Mouse (Mus musculus) hindlimb bud, embryonic 11.5 days (tissue): ENCODE measurements around the gene Dirc2.
A peak's percentile ranks its signal among the peaks of the same experiment; 100 is the strongest.

Experiments
- DNase-seq: peaks from one replicate; pipeline ENCODE4 v3.0.0-alpha.2; 2012; ENCODE audit warnings: low read depth, low spot score; ENCODE audit errors: extremely low spot score

Gene Dirc2

DNA sequence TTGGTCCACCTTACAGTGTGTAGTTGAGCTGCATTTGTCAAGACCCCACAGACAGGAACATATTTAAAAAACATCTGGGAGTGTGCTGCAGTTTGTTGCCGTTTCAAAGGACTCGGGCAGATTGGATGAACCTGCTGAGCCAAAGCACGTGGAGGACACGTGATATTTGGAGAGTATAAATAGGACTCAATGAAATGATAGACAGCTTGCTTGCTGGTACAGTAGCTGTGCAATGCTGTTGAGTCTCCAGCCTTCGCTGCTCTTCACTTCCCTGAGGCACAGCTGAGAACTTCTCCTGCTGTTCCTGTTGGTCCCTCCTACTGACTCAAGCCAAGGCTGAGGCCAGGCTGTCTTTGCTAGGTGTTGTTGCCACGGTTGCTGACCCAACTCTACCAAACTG lies 28.2 kb downstream of the Dirc2 start:
- no peak for DNase-seq

DNA sequence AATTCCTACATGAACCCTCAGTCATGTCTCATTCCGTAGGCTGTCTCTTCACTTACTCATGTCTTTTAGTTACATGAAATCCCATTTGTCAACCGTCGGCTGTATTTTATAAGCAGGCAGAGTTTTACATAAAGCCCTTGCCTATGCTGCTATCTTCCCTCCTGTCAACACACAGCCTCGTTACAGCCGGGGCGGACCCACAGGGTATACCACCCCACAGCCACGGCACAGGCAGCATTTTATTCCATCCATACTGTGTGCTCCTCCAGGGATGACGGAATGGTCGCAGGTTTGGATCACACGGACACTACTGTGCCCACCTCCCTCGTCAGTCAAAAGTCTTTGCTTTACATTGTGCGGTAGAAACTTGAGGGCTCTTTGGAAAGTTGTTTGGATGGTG lies 28.8 kb downstream of the Dirc2 start:
- DNase-seq = no peak

DNA sequence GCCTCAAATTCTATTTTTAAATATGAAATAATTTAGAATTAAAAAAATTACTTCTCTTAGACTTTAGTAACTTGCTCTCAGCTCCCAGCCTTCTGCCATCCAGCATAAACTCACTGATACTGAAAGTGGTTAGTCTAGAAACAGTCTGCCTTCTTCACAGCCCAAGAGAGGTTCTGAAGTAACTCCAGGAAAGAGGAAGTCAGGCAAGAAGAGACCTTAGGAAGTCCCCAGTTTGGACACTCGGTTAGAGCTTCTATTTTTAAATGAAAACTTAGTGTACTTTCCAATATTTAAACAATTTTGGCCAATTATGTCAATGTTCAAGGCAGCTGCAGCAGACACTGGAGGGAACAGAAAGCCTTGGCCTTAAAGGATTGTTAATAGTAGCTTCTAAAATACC lies 29.6 kb downstream of the Dirc2 start:
- no peak for DNase-seq

DNA sequence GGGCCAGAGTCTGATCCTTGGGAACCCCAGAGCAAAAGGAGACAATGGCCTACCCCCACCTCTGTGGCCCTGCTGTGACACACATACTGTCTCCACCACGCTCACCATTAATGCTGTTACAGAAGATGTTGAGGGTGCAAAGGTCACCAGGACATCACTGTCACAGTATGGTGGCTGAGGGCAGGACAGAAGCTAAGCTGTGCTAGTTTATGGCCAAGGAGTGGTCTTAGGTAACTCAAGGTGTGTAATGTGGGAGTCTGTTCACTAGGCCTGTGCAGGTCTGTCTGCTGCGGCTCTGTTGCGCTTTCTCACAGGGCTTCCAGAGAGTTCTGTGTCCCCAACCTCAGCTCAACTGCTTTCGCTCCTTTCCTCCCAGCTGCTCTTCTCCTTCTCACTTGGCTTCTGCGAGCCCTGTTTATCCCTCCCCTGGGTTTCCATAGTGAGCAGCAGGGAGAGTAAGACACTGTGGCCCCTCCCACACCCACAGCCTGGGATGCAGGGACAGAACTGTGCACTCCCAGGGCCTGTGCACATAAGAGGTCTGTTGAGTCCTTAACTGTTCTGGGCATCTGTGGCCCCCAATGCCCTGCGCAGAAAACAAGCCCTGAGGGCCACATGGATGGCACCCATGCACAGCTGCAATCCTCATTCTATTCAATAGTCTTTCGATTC lies 30.9 kb downstream of the Dirc2 start:
- DNase-seq = no peak

DNA sequence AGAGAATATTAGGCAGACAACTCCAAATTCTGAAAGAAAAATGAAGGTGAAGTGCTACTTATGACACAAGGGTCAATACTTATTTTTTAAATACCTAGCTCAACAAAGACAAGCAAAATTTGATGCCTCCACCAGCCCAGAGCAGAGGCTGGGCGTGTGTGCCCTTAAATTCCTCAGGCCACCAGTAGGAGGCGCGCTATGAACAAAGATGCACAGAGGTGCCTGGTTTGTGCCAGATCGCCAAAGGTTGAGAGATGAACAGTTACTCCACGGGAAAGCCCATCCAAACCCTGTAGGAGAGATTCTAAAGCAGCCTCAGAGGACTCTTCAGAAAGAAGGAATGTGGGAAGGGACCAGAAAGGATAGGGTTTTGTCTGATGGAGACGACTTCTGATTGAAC lies 35.1 kb downstream of the Dirc2 start:
- peak; percentile 26 for DNase-seq

DNA sequence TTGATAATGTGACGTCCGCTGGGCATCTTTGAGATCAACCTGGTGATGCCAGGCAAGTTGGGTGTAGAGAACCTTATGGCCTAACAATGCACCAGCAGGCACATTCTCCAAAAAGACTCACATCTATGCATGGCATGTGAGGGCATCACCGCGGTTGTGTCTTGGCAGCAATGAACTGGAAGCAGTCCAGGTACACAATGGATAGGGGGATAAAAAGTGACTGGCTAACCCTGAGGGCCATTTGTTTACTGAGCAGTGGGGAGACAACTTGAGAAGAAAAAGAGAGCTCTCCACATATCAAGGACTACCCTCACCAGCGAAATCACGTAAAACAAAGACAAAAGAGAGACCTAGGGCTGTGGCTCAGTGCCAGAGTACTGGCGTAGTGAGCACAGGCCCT lies 37.1 kb downstream of the Dirc2 start:
- no peak for DNase-seq

DNA sequence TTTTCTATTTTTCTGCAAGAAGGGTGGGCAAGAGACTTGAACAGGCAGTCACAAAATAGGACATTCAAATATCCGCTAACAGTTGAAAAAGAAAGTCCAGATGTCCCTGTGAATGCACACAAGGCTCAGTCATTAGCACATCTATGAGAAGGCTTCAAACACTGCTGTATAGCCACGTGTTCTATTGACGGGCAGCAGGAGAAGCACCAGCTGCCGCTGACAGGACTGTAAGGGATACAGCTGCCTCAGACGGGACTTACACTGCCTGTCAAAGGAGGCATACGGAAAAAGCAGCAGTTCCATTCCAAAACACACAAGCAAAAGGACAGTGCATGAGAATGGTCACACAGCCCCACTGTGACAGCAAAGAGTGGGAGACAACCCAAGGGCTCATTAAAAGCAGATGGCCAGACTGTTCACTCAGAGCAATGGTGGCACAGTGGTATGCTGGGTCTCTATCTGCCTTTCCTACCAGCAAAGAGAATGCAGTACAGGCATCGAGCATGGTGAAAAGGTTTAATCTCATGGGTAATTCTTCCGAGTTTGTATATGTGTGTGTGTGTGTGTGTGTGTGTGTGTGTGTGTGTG lies 39.9 kb downstream of the Dirc2 start:
- DNase-seq = no peak

DNA sequence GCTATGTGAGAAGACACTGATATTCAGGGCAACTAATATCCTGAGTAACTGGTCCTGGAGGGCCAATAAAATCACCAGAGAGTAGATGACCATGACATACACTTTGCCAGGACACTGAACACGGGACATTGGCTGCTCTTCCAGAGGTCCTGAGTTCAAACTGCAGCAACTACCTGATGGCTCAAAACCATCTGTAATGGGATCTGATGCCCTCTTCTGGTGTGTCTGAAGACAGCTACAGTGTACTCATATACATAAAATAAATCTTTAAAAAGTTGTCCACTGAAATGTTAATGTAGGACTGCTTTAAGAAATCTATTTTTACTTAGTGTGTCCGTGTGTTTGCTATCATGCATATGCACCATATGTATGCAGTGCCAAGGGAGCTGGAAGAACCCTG lies 42.6 kb downstream of the Dirc2 start:
- DNase-seq = no peak

DNA sequence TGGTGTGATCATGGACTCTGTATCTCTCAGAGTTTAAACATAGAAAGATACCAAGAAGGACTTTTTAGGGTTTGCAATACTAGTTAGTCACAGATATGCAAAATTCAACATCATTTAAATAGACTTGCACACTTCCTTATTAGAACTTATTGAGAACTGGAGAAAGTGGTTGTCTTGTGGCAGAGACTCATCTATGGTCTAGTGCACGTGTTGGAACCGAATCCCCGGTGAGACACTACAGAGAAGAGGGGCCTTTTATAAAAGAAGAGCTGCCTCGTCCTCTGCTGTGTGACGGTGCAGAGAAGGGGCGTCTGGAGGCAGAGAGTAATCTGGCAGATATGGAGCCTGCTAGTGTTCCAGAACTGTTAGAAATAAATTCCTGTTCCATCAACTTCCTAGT lies 44.6 kb downstream of the Dirc2 start:
- no peak for DNase-seq

DNA sequence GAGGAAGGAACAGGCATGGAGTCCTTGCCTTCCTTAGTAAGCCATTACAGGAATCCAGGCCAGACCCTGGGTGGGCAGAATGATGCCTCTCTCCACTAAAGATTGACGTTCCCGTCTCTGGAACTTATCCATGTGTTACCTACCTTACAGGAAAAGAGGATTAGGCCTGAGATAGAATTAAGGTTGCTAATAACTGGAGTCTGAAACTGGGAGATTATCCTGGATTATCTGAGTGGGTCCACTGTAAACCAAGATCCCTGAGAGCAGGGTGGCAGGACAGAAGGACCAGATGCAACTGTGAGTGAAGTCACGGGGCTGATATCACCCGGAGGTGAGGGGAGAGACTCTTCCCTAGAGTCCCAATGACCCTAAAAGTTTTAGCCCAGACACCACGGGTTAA lies 51.4 kb downstream of the Dirc2 start:
- no peak for DNase-seq

DNA sequence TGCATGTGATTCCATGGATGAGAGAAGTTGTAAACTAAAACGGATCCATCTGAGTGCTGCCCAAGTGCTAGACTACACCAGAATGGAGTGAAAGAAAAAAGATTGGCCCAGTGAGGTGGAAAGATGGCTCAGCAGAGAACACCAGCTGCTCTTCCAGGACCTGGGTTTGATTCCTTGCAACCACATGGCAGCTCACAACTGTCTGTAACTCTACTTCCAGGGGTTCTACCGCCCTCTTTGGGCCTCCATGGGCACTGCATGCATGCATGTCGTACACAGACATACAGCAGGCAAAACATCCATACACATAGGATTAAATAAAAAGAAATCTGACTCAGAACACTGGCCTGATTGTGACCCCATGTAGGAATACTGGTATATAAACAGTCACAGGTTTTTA lies 52.9 kb downstream of the Dirc2 start:
- no peak for DNase-seq

DNA sequence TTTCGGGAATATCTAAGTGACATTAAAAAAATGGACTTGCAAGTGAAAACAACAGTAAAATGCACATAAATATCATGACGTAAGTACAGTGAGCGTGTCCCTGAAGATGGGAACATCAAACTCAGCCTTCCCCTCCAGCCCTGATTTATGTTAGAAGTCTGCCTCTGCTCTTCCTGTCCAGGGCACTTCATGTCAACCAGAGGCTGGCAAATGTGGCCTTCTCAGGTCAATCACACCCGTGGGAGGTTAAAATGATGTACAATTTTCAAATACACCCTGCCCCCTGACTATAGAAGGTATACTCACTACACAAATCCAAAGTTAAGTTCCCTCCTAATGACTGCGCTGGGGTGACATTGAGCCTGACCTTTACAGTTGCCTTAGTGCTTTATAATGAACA lies 53.4 kb downstream of the Dirc2 start:
- no peak for DNase-seq

DNA sequence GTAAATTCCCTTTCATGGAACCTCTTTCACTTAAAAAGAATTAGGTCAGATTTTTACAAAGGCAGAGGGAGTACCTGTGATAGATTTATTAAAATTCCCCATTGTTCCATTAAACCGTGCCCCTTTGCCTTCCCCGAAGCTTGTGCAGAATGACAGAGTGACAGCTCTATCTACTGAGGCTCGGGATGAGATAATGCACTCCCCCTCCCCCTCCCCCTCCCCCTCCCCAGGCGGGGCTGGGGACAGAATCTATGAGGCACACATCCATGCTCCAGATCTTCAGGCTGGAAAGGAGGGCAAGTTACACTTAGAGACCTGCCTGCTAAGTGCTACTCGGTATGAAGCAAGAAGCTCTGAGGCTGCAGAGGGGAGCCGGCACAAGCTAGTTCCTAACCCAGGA lies 53.8 kb downstream of the Dirc2 start:
- no peak for DNase-seq

DNA sequence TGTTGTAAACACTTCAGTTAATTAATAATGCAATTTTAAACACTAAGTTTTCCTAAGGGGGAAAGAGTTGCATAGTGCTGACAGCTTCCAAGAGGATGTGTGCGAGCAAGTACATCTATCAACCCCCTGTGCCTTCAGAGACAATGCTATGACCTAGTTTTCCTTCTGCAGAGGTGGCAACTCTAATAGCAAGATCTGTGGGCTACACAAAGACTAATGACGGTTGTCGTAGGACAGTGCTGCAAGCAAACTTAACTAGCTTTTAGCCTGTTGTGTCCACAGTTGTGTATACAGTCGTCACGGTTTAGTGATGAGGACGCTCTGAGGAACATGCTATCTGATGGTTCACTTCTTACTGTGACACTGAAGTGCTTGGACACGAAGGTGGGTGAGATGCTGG lies 54.5 kb downstream of the Dirc2 start:
- DNase-seq = no peak

DNA sequence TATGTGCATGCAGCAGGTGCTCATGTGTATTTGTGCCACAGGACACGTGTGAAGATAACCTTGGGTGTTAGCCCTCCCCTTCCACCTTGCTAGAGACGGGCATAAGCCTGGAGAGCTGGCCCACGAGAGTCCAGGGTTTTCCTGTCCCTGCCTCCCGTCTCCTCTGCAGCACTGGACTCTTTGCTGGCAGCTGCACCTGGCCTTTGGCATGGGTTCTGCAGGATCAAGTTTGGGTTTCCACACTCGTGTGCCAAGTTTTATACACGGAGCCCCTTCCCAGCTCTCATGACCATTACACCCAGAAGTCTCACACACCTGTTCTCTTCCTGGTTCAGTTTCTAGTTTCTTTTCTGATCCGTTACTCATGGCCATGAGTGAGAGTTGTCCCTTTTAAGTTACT lies 55.5 kb downstream of the Dirc2 start:
- no peak for DNase-seq

DNA sequence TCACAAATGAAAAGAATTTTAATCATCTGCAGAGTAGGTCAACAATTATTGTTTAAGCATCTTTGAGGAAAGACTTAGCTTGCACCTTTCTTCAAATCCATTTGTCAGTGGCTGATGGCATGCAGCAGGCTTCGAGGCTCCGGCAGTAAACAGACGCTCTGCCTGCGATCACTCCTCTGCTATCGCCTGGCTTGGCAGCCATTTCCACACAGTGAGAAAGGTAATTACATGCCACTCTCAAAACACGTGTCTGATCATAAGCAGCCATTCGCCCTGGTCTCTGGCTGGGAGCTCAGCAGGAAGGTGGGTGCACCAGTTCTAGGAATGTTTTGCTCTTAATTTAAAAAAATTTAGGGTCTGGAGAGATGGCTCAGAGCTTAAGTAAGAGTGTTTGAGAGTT lies 58.2 kb downstream of the Dirc2 start:
- DNase-seq = no peak

DNA sequence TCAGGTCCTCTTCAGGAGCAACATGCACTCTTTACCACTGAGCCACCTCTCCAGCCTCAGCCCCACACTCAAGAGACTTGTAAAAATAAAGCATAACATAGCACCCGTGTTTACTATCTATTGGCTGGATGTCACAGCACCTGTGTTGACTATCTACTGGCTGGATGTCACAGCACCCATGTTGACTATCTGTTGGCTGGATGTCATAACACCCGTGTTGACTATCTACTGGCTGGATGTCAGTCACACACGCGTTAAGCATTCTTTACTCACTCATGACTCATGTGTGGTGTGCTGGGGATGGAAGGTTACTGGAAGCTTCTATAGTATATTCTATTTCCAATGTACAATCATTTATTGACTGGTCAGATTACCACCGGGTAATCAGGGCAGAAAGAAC lies 62.2 kb downstream of the Dirc2 start:
- DNase-seq = no peak

DNA sequence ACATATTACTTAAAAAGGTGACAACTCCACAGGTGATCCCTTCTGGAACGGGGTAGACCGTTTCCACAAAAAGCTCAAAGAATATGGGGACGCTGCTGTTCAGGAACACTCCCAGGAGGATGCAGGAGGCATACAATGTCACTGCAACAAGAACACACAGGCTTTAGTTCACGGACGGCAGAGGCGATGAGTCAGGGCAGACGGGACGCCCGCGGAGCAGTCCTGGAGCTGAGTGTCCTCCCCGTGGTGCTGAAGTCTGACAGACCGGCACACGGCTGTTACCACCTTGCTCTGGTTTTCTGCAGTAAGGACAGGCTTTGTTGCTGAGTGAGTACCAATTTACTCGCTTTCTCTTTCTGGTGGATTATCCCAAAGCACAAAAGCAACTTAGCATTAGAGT lies 64.4 kb downstream of the Dirc2 start:
- DNase-seq = no peak

DNA sequence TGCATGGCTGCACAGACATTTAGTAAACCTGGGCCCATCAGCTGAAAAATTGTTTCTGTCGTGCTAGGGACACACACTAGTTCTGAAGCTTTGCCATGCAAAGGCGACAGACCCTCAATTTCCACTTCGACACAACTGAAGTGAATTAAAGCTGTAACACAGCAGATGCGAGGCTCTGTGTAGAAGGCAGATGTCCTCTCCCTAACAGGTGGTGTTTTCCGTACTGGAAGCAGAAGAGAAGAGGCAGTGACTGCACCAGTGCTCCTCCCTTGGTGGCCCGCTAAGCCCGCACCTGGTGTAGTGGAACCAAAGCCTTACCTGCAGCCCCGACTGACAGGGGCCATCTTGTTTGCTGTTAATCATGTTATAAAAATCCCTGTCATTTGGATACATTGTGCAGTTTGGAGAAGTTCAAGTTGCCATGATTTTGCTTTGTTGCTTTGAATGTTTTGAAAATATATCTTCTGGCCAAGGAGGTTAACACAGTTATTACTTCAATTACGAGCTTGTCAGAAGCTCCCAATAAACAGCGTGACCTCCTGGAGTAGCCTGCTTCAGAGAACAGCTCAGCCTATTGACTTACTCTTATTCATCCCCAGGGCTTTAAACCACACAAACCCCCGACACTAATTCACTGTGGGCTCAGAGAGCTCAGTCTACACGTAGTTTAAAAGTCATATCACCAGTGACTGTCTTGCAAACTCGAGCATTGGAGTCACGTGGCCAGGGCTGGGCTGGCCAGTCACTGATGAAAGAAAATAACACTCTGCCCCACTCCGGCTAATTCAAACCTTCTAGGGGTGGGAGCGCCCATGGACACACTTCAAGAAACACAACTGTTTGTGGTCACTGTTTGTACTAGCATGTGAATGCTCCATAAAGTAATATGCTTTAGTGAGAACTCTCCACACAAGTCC lies 65.1 kb downstream of the Dirc2 start:
- no peak for DNase-seq

DNA sequence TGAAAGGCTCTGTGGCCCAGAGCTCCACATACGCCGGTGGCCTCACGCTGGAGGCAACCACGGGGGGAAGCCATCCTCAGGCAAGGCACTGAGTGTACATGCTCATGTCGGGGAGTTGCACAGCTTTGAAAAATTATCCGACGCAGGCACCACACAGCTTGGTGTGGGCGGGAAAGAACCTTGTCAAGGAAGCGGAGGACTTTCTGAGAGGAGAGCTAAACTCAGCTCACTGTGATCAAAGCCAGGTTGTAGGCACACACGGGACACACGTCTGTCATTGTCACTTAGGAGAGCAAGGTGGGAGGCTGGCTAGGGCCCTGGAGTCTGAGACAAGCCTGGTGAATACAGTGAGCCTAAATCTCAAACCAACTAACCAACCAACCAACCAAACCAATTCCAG lies 67.3 kb downstream of the Dirc2 start:
- no peak for DNase-seq

DNA sequence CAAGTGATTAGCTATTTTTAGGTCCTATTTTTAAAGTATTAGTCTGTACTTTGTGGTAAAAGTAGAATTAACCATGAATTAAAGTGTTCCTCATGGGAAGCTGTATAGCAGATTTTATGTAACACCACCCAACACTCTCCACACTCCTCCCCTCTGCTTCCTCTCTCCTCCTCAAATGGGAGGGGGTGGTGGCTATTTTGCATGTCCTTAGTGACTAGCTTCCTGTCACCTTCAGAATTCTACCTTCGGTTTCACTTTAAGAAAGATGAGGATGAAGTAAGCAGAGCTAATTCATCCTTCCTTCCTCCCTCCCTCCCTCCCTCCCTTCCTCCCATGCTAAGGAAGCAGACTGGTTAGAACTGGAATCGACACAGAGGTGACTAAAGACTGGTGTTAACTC lies 73.1 kb downstream of the Dirc2 start:
- DNase-seq = no peak

DNA sequence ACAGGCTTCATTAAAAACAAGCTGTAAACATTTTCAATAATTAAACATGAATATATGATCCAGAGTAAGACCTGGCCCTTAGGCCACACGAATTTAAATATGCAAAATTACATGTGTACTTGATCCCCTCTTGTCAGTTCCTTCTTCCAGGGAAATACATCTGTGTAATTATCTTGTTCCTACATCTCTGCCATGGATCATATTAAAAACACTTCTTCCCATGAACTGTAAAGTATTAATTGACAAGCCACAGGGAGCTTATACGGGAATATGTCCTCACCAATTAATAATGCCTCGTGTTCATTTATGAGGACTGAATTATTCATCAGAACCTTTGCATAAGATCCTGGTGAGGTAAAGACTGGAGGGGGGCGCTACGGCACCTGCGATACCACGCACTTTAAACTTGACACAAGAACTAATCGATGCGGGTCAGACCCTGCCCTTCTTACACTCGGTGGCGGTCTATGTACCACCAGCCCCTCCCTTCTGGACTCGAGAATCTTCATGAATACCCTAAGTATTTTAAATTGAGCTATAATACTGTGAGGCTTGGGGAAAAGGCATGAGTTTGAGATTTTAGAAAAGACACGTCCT lies 74.8 kb downstream of the Dirc2 start:
- no peak for DNase-seq
